Mouse (Mus musculus) liver, adult 2 months (tissue): ENCODE measurements around the gene Vdac1. TPM values are rescaled to one million over a fixed set of nuclear protein-coding genes. Genes with fewer than 3 reads are reported as not detected.
A peak's percentile ranks its signal among the peaks of the same experiment; 100 is the strongest.

ENCODE experiments used
- DNase-seq: peaks from one replicate; pipeline ENCODE4 v3.0.0-alpha.2; 2011; ENCODE audit warnings: low read depth, low spot score; ENCODE audit errors: extremely low read depth
- H3K27ac ChIP-seq: fragments of 200-500 bp; replicated peaks from 2 replicates; pipeline ENCODE4 v1.5.1; 2012; ENCODE audit warnings: low read depth, mild to moderate bottlenecking, control low read depth, inconsistent platforms, low read length; ENCODE audit not compliant: insufficient read depth
- H3K27me3 ChIP-seq: fragments of 200-500 bp; 2 replicates; pipeline ENCODE4 v1.6.1; 2012; ENCODE audit warnings: mild to moderate bottlenecking, moderate library complexity, low read length, inconsistent platforms; ENCODE audit not compliant: control insufficient read depth, insufficient read depth
- H3K36me3 ChIP-seq: fragments of 200-500 bp; 2 replicates; pipeline ENCODE4 v1.6.1; 2012; ENCODE audit warnings: low read length, inconsistent platforms; ENCODE audit not compliant: control insufficient read depth, insufficient read depth
- H3K4me1 ChIP-seq: fragments of 200-500 bp; 2 replicates; pipeline ENCODE4 v1.6.1; 2011; ENCODE audit warnings: low read length; ENCODE audit not compliant: control insufficient read depth, insufficient read depth
- H3K4me3 ChIP-seq: fragments of 200-500 bp; 2 replicates; pipeline ENCODE4 v1.5.1; 2011; ENCODE audit warnings: low read depth, mild to moderate bottlenecking, control low read depth, low read length, moderate library complexity; ENCODE audit not compliant: insufficient read depth
- H3K79me2 ChIP-seq: fragments of 200-500 bp; 2 replicates; pipeline ENCODE4 v1.6.1; 2012; ENCODE audit warnings: inconsistent platforms, mild to moderate bottlenecking, low read length, moderate library complexity; ENCODE audit not compliant: control insufficient read depth, insufficient read depth
- H3K9ac ChIP-seq: fragments of 200-500 bp; 2 replicates; pipeline ENCODE4 v1.6.1; 2012; ENCODE audit warnings: low read depth, mild to moderate bottlenecking, control low read depth, inconsistent platforms, low read length
- CTCF ChIP-seq: fragments of 200-500 bp; IDR thresholded peaks from 2 replicates; pipeline ENCODE4 v1.5.1; 2011; ENCODE audit warnings: low read depth, low read length, control low read depth
- POLR2A ChIP-seq: fragments of 200-500 bp; IDR thresholded peaks from 2 replicates; pipeline ENCODE4 v1.6.1; 2011; ENCODE audit warnings: low read length, control low read depth; ENCODE audit not compliant: insufficient read depth; ENCODE audit errors: extremely low read depth
- WGBS: fragments of 180-500 bp; shearing (Covaris S2); methylation state at CpG from one replicate; pipeline ENCODE4 v1.1.7; 2018; 5-methylcytosine and 5-hydroxymethylcytosine counted together
- polyA plus RNA-seq: library from polyadenylated mRNA; depleted of rRNA; stranded (reverse); fragments of >200 nt; gene quantifications from 2 replicates; pipeline ENCODE4 v1.2.3, GENCODE M21; 2012; rRNA removed
- total RNA-seq: library from RNA; depleted of rRNA; stranded (reverse); fragments of >200 nt; gene quantifications from 2 replicates; pipeline ENCODE4 v1.2.3, GENCODE M21; 2014; rRNA removed

The Vdac1 gene
- total RNA-seq, result 213 and 220 TPM in 2 replicates
- 71.7 and 75.9 TPM in 2 replicates for polyA plus RNA-seq

- H3K27ac ChIP-seq, result peak within 1 kb of the TSS; percentile 97
- peak; percentile 80 for DNase-seq
- H3K27me3 ChIP-seq, result no peaks in the 10 kb centered on the region
- under 1% methylated on average over 84 of the region's 84 CpGs for WGBS
- peaks cover 28% of the 10 kb centered on the region for H3K79me2 ChIP-seq
- peak within 1 kb of the TSS; percentile 98 for H3K9ac ChIP-seq
- peak within 1 kb of the TSS; percentile 80 for H3K4me3 ChIP-seq
- H3K36me3 ChIP-seq, result no peaks in the 10 kb centered on the region
- TF ChIP-seq CTCF (no peak), POLR2A (peak; percentile 63; the same call in 1 of the 2 replicates)
- peaks cover 37% of the 10 kb centered on the region for H3K4me1 ChIP-seq
Observed at GRCm38 (mm10) chr11:52360471-52361277, at the start of gene Vdac1. Gene Vdac1 (plus strand): TSS chr11:52360860.

DNA sequence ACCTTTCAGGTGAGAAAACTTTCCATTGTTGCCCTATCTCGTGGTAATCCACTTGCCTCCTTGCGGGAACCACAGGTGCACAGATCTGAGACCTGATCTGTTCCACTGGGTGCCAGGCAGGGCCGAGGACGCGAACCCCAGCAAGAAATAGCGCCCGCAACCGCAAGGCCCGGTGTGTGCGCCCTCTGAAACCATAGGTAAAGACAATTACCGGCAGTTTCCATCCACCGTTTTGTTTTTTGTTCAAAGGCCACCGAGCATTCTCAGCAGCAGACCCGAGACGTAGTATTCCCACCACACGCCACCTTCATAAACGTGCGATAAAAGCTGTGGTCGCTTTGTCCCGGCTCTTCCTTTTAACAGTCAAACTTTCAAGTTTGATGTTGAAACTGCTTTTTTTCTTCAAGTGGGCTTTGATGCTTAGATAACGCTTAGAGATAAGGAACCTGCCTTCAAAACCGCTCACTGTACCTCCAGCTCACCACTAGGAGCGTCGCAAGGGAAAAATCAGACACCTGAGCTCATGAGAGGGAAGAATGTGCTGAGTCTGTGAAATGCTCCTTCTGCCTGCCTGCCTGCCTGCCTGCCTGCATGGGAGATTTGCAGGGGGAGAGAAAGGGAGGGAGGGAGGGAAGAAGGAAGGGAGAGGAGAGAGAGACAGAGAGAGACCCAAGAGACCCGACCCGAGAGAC, 46.4 kb upstream of the Vdac1 start:
- no peaks in the 10 kb centered on the region for H3K4me1 ChIP-seq
- TF ChIP-seq CTCF, result no peak
- DNase-seq, result no peak
- H3K27ac ChIP-seq, result no peak overlapping the region
- no peaks in the 10 kb centered on the region for H3K36me3 ChIP-seq
- WGBS, result 20% methylated on average over 26 of the region's 26 CpGs
- no peaks in the 10 kb centered on the region; the same call in 1 of the 2 replicates for H3K27me3 ChIP-seq
- no peak overlapping the region for H3K9ac ChIP-seq
- H3K79me2 ChIP-seq, result no peaks in the 10 kb centered on the region
- no peak overlapping the region for H3K4me3 ChIP-seq

DNA sequence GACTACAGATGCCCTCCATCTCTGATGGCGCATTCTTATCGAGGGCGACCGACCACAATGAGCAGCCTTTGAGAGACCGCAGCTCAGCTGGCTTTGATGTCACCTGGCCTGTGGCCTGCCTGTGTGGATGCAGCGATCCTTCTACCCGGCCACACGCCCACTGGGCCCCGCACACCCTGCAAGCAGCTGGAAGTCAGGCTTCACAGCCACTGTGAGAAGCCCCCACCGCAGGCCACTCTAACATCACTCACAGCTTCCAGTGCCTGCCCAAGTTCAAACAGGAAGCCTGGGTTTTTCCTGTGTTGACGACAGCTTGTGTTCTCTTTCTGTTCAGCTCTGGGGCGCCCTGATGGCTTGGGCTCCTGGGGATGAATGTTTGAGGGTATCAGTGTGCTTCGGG, 42.2 kb upstream of the Vdac1 start:
- H3K4me1 ChIP-seq, result no peaks in the 10 kb centered on the region
- no peaks in the 10 kb centered on the region for H3K79me2 ChIP-seq
- H3K27ac ChIP-seq, result no peak overlapping the region
- H3K9ac ChIP-seq, result no peak overlapping the region
- H3K36me3 ChIP-seq, result no peaks in the 10 kb centered on the region
- no peak for TF ChIP-seq POLR2A
- no peak for TF ChIP-seq CTCF
- no peaks in the 10 kb centered on the region; the same call in 1 of the 2 replicates for H3K27me3 ChIP-seq
- DNase-seq, result no peak
- H3K4me3 ChIP-seq, result no peak overlapping the region
- WGBS, result 71% methylated on average over 13 of the region's 13 CpGs

DNA sequence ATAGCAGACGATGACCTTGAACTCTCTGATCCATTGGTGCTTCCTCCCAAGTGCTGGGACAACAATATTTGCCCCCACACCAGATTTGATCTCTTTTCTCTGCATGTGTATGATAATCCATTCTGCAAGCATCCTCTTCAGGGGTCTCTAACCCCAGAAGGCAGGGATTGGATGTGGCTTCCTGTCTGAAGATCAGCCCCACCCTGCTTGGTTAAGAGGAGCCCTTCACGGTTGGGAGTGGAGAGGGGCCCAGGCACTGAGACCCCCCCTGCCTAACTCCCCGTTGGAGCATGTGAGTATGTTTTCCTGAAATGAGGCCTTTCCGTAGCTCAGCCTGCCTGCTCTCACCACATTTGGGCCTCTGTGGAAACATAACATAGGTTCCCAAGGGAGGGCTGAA, 41.0 kb upstream of the Vdac1 start:
- TF ChIP-seq POLR2A (no peak), CTCF (no peak)
- H3K27ac ChIP-seq, result no peak overlapping the region
- H3K27me3 ChIP-seq, result no peaks in the 10 kb centered on the region
- no peaks in the 10 kb centered on the region for H3K4me1 ChIP-seq
- no peak overlapping the region for H3K9ac ChIP-seq
- no peak overlapping the region for H3K4me3 ChIP-seq
- H3K79me2 ChIP-seq, result no peaks in the 10 kb centered on the region
- no peak for DNase-seq
- H3K36me3 ChIP-seq, result no peaks in the 10 kb centered on the region
- WGBS, result 79% methylated on average over 4 of the region's 4 CpGs

- H3K4me1 ChIP-seq, result no peaks in the 10 kb centered on the region
- H3K4me3 ChIP-seq, result no peak overlapping the region
- H3K27ac ChIP-seq, result no peak overlapping the region
- 89% methylated on average over 4 of the region's 4 CpGs for WGBS
- H3K27me3 ChIP-seq, result no peaks in the 10 kb centered on the region
- no peaks in the 10 kb centered on the region for H3K36me3 ChIP-seq
- H3K79me2 ChIP-seq, result no peaks in the 10 kb centered on the region
- no peak overlapping the region for H3K9ac ChIP-seq
- no peak for DNase-seq
- TF ChIP-seq POLR2A (no peak), CTCF (no peak)
Observed at GRCm38 (mm10) chr11:52320529-52320928, 40.1 kb upstream of the Vdac1 start.

DNA sequence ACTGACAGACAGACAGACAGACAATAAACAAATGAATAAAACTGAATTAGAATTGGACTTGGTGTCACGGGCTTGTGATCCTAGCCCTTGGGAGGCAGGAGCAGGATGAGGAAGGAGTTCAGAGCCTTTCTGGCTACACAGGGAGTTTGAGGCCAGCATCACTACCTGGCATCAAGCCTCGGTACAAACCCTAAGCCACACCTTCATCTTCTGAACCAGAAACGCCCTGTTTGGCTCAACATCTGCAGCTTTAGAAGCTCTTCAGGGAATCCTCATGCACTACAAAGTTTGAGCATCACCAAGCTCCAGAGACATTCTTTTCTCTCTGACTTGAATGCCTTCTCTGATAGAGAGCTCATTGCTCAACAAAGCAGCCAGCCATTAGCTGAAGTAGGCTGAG, 39.1 kb upstream of the Vdac1 start:
- Histone ChIP-seq H3K9ac (no peak overlapping the region), H3K36me3 (no peaks in the 10 kb centered on the region), H3K4me1 (no peaks in the 10 kb centered on the region), H3K79me2 (no peaks in the 10 kb centered on the region), H3K27ac (no peak overlapping the region), H3K4me3 (no peak overlapping the region), H3K27me3 (no peaks in the 10 kb centered on the region)
- no peak for DNase-seq
- WGBS, result 68% methylated on average over 3 of the region's 3 CpGs
- TF ChIP-seq POLR2A, result no peak
- no peak for TF ChIP-seq CTCF
